Mouse (Mus musculus) gastrocnemius, adult 18-20 months (tissue): ENCODE measurements around the gene Tmem169. TPM values are rescaled to one million over a fixed set of nuclear protein-coding genes. Genes with fewer than 3 reads are reported as not detected.

Experiments
- DNase-seq: peaks from one replicate; pipeline ENCODE4 v3.0.0; 2021; ENCODE audit warnings: low spot score
- total RNA-seq, 2 experiments: library from RNA; stranded (reverse); gene quantifications; 2 replicates each; pipeline ENCODE4 v1.2.3; 2021

Tmem169 gene
- total RNA-seq, 2 experiments from 2014 or later: 0.11 TPM; not detected in 1

GRCm38 (mm10) chr1:72323248-72323647 is 39.1 kb downstream of the Tmem169 start:
- DNase-seq: no peak

DNA sequence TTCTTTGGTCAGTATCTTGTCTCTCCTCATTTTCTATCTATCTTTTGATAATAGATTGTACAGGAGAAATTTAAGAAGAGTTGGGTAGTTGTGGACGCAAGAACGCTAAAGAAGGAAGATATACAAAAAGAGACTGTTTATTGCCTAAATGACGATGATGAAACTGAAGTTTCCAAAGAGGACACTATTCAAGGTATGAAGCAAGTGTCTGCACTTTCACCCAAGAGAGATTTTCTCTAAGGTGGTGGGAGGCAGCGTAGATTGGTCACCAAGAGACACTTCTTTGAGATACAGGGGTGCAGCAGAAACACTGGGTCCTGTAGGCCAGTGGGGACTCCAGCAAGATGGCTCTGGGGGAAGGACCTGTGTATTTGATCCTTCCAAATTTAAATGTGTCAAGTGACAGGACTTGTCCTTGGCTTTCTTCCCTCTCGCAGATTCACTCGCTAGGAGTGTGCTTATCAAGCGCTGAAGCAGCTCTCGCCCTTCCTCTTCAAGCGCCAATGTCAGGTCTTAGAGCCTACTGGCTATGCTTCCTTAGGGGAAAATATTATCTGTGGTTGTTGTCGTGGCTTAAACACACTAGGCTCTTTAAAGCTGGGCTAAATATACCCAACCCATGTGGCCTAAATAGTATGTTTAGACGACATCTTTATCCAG is 42.1 kb downstream of the Tmem169 start:
- peak; percentile 7 for DNase-seq

DNA sequence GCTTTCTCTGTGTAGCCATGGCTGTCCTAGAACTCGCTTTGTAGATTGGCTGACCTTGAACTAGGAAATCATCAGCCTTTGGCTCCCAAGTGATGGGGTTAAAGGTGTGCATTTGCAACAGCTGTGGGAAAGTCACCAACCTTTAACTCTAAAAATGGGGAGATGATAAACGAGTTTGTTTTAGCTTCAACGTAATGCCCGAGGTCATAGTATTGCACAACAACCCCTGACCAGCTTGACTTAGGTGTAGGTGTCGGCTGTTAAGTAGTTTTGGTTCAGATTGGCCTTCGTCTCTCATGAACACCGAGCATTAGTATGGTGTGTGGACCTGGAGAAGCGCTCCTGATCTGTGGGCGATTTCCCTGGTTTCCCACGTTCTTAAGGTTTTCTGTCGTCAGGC is 50.6 kb downstream of the Tmem169 start:
- DNase-seq: no peak

DNA sequence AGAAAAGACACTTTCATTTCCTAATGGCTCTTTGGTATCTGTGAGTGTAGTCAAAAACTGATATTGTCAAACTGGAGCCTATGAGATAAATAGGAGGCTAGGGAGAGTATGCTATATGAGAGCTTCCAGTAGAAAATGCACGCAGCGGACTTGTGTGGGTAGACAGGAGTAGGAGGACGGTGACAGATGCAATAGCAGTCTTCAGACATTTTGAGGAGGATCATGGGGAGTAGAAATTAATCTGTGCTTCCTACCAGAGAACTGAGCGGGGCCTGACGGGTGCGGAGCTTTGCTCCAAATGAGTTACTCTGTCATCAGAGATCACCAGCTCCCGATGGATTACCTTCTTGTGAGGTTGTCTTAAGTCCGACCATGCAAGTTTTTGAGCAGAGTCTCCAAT is 52.6 kb downstream of the Tmem169 start:
- no peak for DNase-seq

GRCm38 (mm10) chr1:72338341-72338740 is 54.2 kb downstream of the Tmem169 start:
- no peak for DNase-seq

DNA sequence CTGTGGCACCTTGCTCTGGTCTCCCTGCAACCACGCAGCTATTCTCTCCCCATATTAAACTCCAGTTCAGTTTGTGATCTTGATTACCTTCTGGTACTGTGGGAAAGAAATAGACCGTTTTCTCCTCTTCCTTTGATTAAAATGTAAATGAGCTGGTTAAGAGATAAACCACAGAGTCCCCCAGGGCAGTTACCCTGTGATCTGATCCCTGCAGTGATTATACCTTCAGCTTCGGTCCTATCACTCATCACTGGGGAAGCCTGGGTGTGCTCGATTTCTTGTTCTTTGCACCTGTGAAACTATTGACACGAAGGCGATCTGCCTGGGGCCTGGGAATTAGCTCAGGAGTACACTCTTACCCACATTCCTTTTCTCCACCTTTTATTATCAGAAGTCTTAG is 63.7 kb downstream of the Tmem169 start:
- DNase-seq: no peak

Other genes with a start within 250 kb of the Tmem169 start
- 10 to 100 TPM; 49.9 to 54.3 TPM for gene Mreg, start 72.1 kb upstream of the Tmem169 start, total RNA-seq
- 10 to 100 TPM; 16.2 to 19.0 TPM for gene Pecr, start 55 bp upstream of the Tmem169 start, total RNA-seq
- 10 to 100 TPM; 22.2 to 24.5 TPM for gene Xrcc5, start 23.1 kb downstream of the Tmem169 start, total RNA-seq